Mouse (Mus musculus) myocyte (in vitro differentiated cells): ENCODE results near the gene Tmem41b.

Experiments used
- E2F4 ChIP-seq: IDR thresholded peaks from one replicate; pipeline ENCODE4 v1.6.1; 2011; ENCODE audit warnings: mild to moderate bottlenecking, control low read depth, moderate library complexity; ENCODE audit not compliant: insufficient read depth
- MAX ChIP-seq: IDR thresholded peaks from one replicate; pipeline ENCODE4 v1.6.1; 2011; ENCODE audit warnings: low read depth, mild to moderate bottlenecking, control low read depth
- MYOD1 ChIP-seq, 3 experiments: IDR thresholded peaks; one replicate each; pipeline ENCODE4 v1.6.1; 2011; ENCODE audit warnings: control low read depth in 2 of 3, low read depth in 2 of 3, mild to moderate bottlenecking in 2 of 3, moderate library complexity in 1 of 3; ENCODE audit not compliant: insufficient read length in 2 of 3, control insufficient read depth in 1 of 3
- MYOG ChIP-seq, 3 experiments: IDR thresholded peaks; one replicate each; pipeline ENCODE4 v1.6.1; 2011; ENCODE audit warnings: control low read depth in 2 of 3, low read depth in 2 of 3, mild to moderate bottlenecking in 2 of 3; ENCODE audit not compliant: insufficient read length in 2 of 3, control insufficient read depth in 1 of 3, insufficient read depth in 1 of 3
- POLR2A ChIP-seq: IDR thresholded peaks from one replicate; pipeline ENCODE4 v1.6.1; 2011; ENCODE audit warnings: low read depth, mild to moderate bottlenecking, control low read depth, moderate library complexity; ENCODE audit not compliant: insufficient read length
- POLR2AphosphoS2 ChIP-seq: IDR thresholded peaks from one replicate; pipeline ENCODE4 v1.6.1; 2011; ENCODE audit warnings: low read depth, control low read depth; ENCODE audit not compliant: insufficient read length
- TCF12 ChIP-seq: IDR thresholded peaks from one replicate; pipeline ENCODE4 v1.6.1; 2011; ENCODE audit warnings: mild to moderate bottlenecking, control low read depth; ENCODE audit not compliant: poor library complexity, insufficient read depth, severe bottlenecking

- no peak for TF ChIP-seq POLR2A
- TF ChIP-seq POLR2AphosphoS2: no peak
- no peak for TF ChIP-seq MYOG (IDR thresholded peaks at IDR 0.05; ENCODE audit: control insufficient read depth in 1 of 3, insufficient read depth in 1 of 3, insufficient read length in 2 of 3, low read depth in 2 of 3)
- no peak for TF ChIP-seq TCF12
- no peak for TF ChIP-seq MYOD1 (IDR thresholded peaks at IDR 0.05; ENCODE audit: control insufficient read depth in 1 of 3, insufficient read length in 2 of 3, low read depth in 2 of 3)
- no peak for TF ChIP-seq E2F4
- no peak for TF ChIP-seq MAX
These were observed 22.4 kb upstream of the Tmem41b start for GRCm38 (mm10) chr7:110009084-110009483.
